Mouse (Mus musculus) kidney, adult 8-10 months (tissue): ENCODE results near the gene Pde4dip.

ENCODE experiments used
- DNase-seq, 2 experiments: peaks; one replicate each; pipeline ENCODE4 v3.0.0; 2022

Pde4dip gene

GRCm38 (mm10) chr3:97888168-97888901 is at the start of gene Pde4dip:
Gene Pde4dip (minus strand): TSS chr3:97888707.
- DNase-seq, result no peak

- DNase-seq, result no peak
Measured at GRCm38 (mm10) chr3:97937945-97938266, 49.4 kb upstream of the Pde4dip start.

GRCm38 (mm10) chr3:97937068-97937944 is 48.8 kb upstream of the Pde4dip start:
- DNase-seq, result no peak

GRCm38 (mm10) chr3:97934331-97935300 is 46.1 kb upstream of the Pde4dip start:
- no peak for DNase-seq

GRCm38 (mm10) chr3:97933811-97934210 is 45.3 kb upstream of the Pde4dip start:
- DNase-seq, result no peak

GRCm38 (mm10) chr3:97933251-97933650 is 44.7 kb upstream of the Pde4dip start:
- no peak for DNase-seq

- no peak for DNase-seq
Measured at GRCm38 (mm10) chr3:97932771-97933170, 44.3 kb upstream of the Pde4dip start.

GRCm38 (mm10) chr3:97932131-97932530 is 43.6 kb upstream of the Pde4dip start:
- DNase-seq, result peak in 1 of 2 experiments; percentile 13

- DNase-seq, result no peak
Measured at GRCm38 (mm10) chr3:97931310-97931885, 42.9 kb upstream of the Pde4dip start.

GRCm38 (mm10) chr3:97930787-97931158 is 42.3 kb upstream of the Pde4dip start:
- no peak for DNase-seq

GRCm38 (mm10) chr3:97930141-97930786 is 41.8 kb upstream of the Pde4dip start:
- no peak for DNase-seq

GRCm38 (mm10) chr3:97928968-97929858 is 40.7 kb upstream of the Pde4dip start:
- peak; percentile 55 to 81 for DNase-seq

- no peak for DNase-seq
Measured at GRCm38 (mm10) chr3:97927322-97927721, 38.8 kb upstream of the Pde4dip start.

- no peak for DNase-seq
Measured at GRCm38 (mm10) chr3:97925246-97925645, 36.7 kb upstream of the Pde4dip start.

- DNase-seq, result no peak
Measured at GRCm38 (mm10) chr3:97918885-97919550, 30.5 kb upstream of the Pde4dip start.

GRCm38 (mm10) chr3:97915081-97915480 is 26.6 kb upstream of the Pde4dip start:
- DNase-seq, result no peak

- no peak for DNase-seq
Measured at GRCm38 (mm10) chr3:97911093-97911492, 22.6 kb upstream of the Pde4dip start.

GRCm38 (mm10) chr3:97909737-97910136 is 21.2 kb upstream of the Pde4dip start:
- DNase-seq, result no peak

GRCm38 (mm10) chr3:97901586-97901985 is 13.1 kb upstream of the Pde4dip start:
- DNase-seq, result no peak
